Mouse (Mus musculus): ENCODE data around the gene Paqr7.

The Paqr7 gene

DNA sequence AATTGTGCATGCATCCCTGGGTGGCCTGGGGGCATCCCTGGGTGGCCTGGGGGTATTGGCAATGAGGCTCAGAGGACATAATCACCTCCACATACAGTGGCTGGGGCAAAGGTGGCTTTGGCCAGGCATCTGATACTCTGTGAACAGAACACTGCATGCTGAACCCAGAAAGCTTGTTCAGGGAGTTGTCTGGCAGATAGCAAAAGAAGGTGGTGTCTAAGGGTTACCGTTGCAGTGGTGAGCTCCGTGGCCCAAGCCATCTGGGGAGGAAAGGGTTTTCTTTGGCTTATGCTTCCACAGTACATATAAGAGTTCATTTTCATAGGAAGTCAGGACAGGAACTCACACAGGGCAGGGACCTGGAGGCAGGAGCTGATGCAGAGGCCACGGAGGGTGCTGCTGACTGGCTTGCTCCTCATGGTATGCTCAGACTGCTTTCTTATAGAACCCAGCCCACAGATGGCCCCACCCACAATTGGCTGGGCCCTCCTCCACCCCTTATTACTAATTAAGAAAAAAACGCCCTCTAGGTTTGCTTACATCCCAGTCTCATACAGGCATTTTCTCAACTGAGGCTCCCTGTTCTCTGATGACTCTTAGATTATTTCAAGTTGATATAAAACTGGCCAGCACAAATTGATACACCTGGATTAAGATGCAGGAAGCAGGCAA is 7.3 kb downstream of the Paqr7 start:
- DNase-seq (ENCODE audit: inconsistent ontology term), result no peak

DNA sequence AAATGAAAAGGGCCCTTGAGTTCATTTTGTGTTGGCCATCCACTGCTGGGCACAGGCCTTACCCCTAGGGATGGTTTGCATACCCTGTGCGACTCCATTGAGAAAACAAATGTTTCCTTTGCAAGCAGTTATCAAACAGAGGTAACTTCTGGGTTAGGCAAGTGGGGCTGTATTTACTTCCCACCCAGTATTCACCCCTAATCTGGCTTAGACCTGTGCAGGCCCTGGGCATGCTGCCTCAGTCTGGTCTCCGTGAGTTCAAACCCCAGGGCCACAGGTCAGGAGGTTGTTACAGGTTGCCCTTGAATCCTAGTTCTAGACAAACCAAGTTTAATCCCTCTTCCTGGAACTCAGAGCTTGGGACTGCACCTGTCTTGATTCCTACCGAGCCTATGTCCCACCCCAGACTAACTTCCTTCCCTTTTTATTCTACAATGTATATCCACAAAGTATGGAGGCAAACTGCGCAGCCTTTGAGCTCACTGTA is 8.8 kb downstream of the Paqr7 start:
- DNase-seq (ENCODE audit: inconsistent ontology term), result no peak

GRCm38 (mm10) chr4:134505966-134506594 is 9.6 kb downstream of the Paqr7 start:
- no peak for DNase-seq (ENCODE audit: inconsistent ontology term)

DNA sequence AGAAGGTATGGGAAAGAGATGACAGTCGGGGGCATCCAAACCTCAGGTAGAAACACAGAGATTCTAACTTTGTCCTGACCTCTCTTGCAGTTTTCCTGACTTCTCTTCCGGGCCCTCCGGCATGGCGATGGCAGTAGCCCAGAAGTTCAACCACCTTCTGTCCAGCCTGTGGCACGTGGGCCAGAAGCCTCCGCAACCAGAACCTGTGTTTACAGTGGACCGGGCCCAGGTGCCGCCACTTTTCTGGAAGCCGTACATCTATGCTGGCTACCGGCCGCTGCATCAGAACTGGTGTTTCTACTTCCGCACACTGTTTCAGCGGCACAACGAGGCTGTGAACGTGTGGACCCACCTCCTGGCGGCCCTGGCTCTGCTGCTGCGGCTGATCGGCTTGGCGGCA is 10.2 kb downstream of the Paqr7 start:
- no peak for DNase-seq (ENCODE audit: inconsistent ontology term)

GRCm38 (mm10) chr4:134510396-134510795 is 13.9 kb downstream of the Paqr7 start:
- no peak for DNase-seq (ENCODE audit: inconsistent ontology term)

- peak; percentile 92 for DNase-seq (ENCODE audit: inconsistent ontology term)
Measured at GRCm38 (mm10) chr4:134510845-134511411, 14.4 kb downstream of the Paqr7 start, which contains the start of gene Aunip. Gene Aunip (plus strand): TSS chr4:134510999.

GRCm38 (mm10) chr4:134511730-134512129 is 15.2 kb downstream of the Paqr7 start:
- no peak for DNase-seq (ENCODE audit: inconsistent ontology term)

DNA sequence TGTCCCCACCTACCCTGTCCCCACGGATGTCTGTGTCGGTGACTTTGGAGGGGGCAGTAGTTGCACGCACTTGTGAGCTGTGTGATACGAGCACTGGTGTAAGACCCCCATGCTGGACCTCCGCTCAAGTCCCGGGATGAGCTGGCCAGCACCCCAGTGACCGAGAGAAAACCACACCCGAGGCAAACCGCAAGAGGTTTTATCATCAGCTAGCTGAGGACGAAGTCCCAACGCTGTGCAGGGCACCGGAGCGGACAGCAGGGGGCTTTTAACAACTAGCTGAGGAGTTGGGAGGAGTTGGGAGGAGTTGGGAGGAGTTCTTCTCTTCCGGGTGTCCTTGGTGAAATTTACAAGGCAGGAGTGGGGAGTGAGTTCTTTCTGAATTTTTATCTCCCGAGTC is 16.3 kb downstream of the Paqr7 start:
- peak; percentile 76 for DNase-seq (ENCODE audit: inconsistent ontology term)

DNA sequence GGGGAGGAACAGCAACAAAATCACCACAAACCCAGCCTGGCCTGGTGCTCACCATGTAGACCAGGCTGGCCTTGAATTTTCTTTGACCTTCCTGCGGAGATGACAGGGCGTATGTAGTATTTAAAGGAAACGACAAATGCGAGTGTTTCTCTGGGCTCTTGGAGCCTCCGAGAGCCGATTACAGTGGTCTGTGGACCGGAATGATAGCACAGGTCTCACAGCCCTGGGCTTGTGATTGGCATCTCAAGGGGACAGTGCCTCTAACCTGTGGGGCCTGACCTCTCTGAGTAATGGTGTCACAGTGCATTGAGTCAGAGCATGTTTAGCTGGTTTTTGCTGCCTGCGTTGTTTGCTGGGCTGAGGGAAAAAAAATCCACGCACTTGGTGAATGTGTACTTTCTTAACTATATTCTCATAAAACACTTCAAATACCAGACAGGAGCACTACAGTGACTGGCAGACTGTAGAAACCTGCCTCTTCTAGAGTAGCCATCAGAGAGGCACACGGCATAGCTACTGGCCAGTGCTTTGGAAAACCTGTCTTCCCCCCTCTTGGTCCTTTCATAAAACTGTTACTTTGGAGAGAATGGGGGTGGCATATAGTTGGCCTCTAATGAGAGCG is 17.9 kb downstream of the Paqr7 start:
- no peak for DNase-seq (ENCODE audit: inconsistent ontology term)

DNA sequence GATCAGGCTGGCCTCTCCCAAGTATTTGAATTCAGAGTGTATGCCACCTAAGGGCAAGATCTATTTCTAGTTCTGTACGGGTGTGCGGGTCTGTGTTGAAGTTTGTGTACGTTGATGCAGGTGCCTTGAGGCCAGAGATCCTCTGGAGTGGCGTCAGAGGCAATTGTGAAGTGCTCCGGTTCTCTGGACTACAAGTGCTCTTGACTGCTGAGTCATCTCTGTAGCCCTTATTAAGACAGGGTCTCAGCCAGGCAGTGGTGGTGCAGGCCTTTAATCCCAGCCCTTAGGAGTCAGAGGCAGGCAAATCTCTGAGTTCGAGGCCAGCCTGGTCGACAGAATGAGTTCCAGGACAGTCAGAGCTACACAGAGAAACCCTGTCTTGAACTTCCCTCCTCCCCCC is 19.1 kb downstream of the Paqr7 start:
- DNase-seq (ENCODE audit: inconsistent ontology term), result no peak

GRCm38 (mm10) chr4:134516981-134517380 is 20.5 kb downstream of the Paqr7 start:
- peak; percentile 53 for DNase-seq (ENCODE audit: inconsistent ontology term)

- no peak for DNase-seq (ENCODE audit: inconsistent ontology term)
Measured at GRCm38 (mm10) chr4:134517719-134518118, 21.2 kb downstream of the Paqr7 start.

GRCm38 (mm10) chr4:134518541-134518940 is 22.0 kb downstream of the Paqr7 start:
- no peak for DNase-seq (ENCODE audit: inconsistent ontology term)

- no peak for DNase-seq (ENCODE audit: inconsistent ontology term)
Measured at GRCm38 (mm10) chr4:134519281-134519680, 22.8 kb downstream of the Paqr7 start.

- no peak for DNase-seq (ENCODE audit: inconsistent ontology term)
Measured at GRCm38 (mm10) chr4:134523447-134523846, 26.9 kb downstream of the Paqr7 start.

DNA sequence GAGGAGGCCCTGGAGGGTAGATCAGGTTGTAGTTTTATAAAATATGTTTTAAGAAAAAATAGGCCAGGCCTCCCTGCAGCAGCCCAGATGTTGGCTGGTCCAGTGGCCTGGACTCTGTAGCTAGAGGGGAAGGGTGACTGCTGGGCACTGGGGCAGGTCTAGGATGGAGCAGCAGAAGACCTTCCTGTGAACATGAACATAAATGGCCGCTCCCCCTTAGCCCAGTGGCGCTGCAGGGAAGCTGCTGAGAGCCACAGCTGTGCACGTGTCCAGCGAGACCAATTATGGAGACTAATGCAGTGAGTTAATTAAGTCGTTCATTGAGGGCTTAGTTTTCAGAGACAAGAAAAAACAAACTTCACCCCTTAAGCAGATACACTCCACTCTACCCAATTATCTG is 29.3 kb downstream of the Paqr7 start:
- no peak for DNase-seq (ENCODE audit: inconsistent ontology term)

DNA sequence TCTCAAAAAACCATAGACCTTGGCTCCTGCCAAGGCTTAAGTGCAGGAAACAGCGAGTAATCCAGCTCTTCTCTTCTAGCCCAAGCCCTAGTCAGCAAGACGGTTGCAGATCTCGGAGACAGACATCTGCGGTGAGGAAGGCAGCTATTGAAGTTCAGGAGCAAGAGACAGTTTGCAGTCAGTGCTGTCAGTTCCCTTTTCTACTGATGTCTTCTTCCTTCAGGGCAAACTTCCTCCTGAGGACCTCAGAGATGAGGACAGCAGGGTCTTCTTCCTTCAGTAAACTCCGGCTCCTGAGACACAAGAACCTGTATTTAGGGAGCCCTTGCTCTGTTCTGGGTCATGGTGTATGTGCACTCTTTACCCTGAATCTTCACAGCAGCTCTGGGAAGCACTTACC is 29.7 kb downstream of the Paqr7 start:
- DNase-seq (ENCODE audit: inconsistent ontology term), result no peak

DNA sequence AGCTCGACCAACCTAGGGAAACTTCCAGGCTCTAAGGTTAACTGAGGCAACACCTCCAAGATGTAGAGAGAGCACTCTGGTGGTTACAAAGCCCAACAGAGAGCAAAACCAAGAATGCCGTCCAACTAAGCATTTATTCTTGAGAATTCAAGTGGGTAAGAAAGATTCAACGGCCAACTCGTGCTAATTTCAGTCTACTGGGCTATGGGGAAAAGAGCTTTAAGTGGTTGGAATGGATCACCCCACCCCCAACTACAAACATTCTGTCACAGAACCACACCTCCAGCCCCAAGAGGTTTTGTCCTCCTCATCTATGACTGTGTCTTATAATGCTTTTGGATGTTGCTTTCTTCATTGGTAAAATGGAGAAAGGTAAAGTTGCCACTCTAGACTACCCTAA is 36.4 kb downstream of the Paqr7 start:
- DNase-seq (ENCODE audit: inconsistent ontology term), result no peak

DNA sequence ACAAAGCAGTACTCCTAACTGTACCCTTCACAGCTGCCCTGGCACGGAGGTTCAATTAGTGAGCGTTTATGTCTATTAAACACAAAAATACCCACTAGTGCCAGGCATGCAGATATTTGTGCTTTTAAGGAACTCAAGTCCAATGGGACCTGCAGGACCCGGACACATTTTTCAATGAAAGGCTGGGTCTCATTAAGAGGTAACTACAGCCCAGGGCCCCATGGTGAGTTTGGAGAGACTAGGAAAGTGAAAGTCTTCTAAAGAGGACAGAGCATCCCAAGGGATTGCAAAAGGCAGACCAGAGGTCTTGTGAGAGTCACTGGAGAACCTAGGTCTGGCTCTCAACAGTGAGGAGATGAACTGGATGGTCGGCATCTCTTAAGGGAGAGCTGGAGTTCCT is 36.9 kb downstream of the Paqr7 start:
- no peak for DNase-seq (ENCODE audit: inconsistent ontology term)

DNA sequence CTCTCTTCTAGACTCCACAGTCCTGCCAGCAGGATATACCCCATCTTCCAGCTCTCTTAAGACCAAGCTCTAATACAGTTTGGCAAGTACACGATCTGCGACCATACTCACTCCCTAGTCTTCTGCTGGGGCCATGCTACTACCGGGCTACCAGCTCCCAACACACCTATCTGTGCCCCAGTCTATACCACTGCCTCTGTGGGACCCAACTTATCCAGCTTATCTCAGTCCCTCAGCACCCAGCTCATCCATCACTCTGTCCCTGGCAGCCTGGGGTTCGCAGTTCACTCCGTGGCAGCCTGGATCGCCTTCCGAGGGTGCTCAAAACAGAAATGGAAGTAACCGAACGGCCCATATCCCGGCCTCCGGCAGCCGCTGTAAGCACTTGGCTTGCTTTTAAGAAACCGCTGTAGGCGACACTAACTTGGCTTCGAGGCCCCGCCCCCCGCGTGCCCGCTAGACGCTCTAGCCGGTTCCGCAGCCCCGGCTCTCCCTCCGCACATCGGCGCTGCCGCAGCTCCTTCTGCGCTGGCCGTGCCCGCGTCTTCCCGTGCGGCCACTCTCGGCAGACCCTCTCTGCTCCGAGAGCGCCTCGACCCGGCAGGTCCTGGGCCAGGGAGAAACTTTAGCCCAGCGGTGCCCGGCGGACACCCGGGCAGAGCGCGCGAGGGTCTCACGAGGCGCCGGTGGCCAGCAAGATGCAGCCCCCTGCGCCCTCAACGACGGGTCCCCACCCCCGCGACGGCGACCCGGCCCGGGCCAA is 37.8 kb downstream of the Paqr7 start:
- DNase-seq (ENCODE audit: inconsistent ontology term), result peak; percentile 84

DNA sequence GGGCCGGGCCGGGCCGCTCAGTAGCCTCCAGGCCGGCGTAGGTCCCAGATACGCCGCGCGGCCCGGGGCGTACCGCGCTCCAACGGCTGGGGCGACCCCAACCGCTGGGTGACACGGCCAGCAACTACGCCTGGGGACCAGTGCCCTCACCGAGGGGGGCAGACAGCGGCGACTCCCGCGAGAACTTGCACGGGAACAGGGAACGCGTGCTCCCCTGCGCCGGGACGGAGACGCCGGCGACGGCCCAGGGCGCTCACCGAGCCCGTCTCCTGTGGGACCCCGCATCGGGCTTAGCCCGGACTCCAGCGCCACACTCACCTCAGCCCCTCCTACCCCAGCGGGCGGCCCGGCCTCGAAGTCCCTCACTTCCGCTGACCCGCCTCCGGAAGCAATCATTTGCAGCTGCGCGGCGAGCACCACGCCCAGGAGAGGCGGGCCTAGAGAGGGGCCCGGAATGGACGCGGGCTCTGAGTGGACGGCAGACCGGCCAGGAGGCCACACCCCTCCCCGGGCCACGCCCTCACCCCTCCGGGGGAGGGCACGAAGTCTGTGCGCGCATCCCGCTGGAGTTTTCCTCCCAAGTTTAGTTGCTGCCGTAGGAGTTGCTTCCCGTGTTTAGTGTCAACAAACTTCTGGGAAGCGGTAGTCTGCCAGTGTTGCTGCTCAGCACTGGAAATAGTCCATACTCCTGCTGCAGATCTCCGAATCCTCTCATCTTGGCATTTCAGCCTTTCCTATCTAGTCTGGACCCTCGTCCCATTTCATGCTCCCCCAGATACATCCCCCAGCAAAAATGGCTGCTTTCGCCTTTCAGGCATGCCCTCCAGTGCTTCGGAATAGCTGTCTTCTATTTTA is 38.7 kb downstream of the Paqr7 start, which contains the start of gene Mtfr1l:
Gene Mtfr1l (minus strand): TSS at position 456 of the 855 bp plus-strand sequence.
- peak; percentile 98 for DNase-seq (ENCODE audit: inconsistent ontology term)

All from Muller cell, postnatal 12 days (primary cell).